Mouse (Mus musculus) neural tube, embryonic 11.5 days (tissue): ENCODE results near the gene Hoxd1. TPM values are rescaled to one million over a fixed set of nuclear protein-coding genes. Genes with fewer than 3 reads are reported as not detected.

Experiments used
- ATAC-seq: fragments of 200-750 bp; cut with Nextera tagmentation; 2 replicates; pipeline ENCODE4 v1.8.0; 2017; ENCODE audit warnings: moderate number of reproducible peaks, mild to moderate bottlenecking, moderate TSS enrichment, moderate library complexity; ENCODE audit not compliant: insufficient read depth, low FRiP score, low TSS enrichment
- DNase-seq: peaks from one replicate; pipeline ENCODE4 v3.0.0-alpha.2; 2015; ENCODE audit warnings: low spot score
- H3K27ac ChIP-seq: fragments of 300-500 bp; sonication (generic); 2 replicates; pipeline ENCODE4 v1.5.1; 2014; ENCODE audit warnings: low read depth, mild to moderate bottlenecking, low read length
- H3K27me3 ChIP-seq: fragments of 300-500 bp; sonication (generic); 2 replicates; pipeline ENCODE4 v1.6.1; 2014; ENCODE audit warnings: mild to moderate bottlenecking, low read length, mixed read lengths; ENCODE audit not compliant: control insufficient read depth, insufficient read depth
- H3K36me3 ChIP-seq: fragments of 300-500 bp; sonication (generic); 2 replicates; pipeline ENCODE4 v1.6.1; 2014; ENCODE audit warnings: mild to moderate bottlenecking, low read length, moderate library complexity, mixed read lengths; ENCODE audit not compliant: control insufficient read depth, insufficient read depth
- H3K4me1 ChIP-seq: fragments of 300-500 bp; sonication (generic); 2 replicates; pipeline ENCODE4 v1.6.1; 2014; ENCODE audit warnings: low read length, mixed read lengths; ENCODE audit not compliant: control insufficient read depth, insufficient read depth
- H3K4me2 ChIP-seq: fragments of 300-500 bp; sonication (generic); 2 replicates; pipeline ENCODE4 v1.6.1; 2014; ENCODE audit warnings: low read depth, mild to moderate bottlenecking, moderate library complexity
- H3K4me3 ChIP-seq: fragments of 300-500 bp; sonication (generic); 2 replicates; pipeline ENCODE4 v1.5.1; 2014; ENCODE audit warnings: low read depth, low read length
- H3K9ac ChIP-seq: fragments of 300-500 bp; sonication (generic); 2 replicates; pipeline ENCODE4 v1.6.1; 2014; ENCODE audit warnings: mild to moderate bottlenecking, low read length
- H3K9me3 ChIP-seq: fragments of 300-500 bp; sonication (generic); 2 replicates; pipeline ENCODE4 v1.6.1; 2016; ENCODE audit warnings: low read length; ENCODE audit not compliant: control insufficient read depth
- WGBS: fragments of 180-500 bp; shearing (Covaris S2); extraction: QIAGEN DNeasy Blood & Tissue Kit; methylation state at CpG from one replicate; pipeline ENCODE4 v1.1.7; 2014; 5-methylcytosine and 5-hydroxymethylcytosine counted together
- polyA plus RNA-seq: library from polyadenylated mRNA; unstranded; fragments of >200 nt; fragmentation: Nextera tagmentation; extraction: Ambion mirVana; gene quantifications from 2 replicates; pipeline ENCODE4 v1.2.1, GENCODE M21; 2014

Hoxd1 gene
- polyA plus RNA-seq, 1 experiment from 2014 or later, result 9.8 TPM

GRCm38 (mm10) chr2:74750731-74751250, 12.0 kb upstream of the Hoxd1 start:
- no peak for DNase-seq
- Histone ChIP-seq H3K27ac (peak overlapping the region; percentile 93), H3K9me3 (no peaks in the 10 kb centered on the region), H3K9ac (peak overlapping the region; percentile 78), H3K4me2 (peak overlapping the region; percentile 81), H3K36me3 (no peaks in the 10 kb centered on the region), H3K4me3 (peak overlapping the region; percentile 63; the same call in 1 of the 2 replicates), H3K4me1 (peaks cover 59% of the 10 kb centered on the region), H3K27me3 (no peaks in the 10 kb centered on the region)
- no peak for ATAC-seq
- WGBS, result 41% methylated on average over 5 of the region's 5 CpGs

- H3K4me1 ChIP-seq, result peaks cover 48% of the 10 kb centered on the region
- DNase-seq, result no peak
- no peak for ATAC-seq
- H3K4me3 ChIP-seq, result no peak overlapping the region
- no peaks in the 10 kb centered on the region for H3K36me3 ChIP-seq
- no peaks in the 10 kb centered on the region for H3K27me3 ChIP-seq
- H3K4me2 ChIP-seq, result peak overlapping the region; percentile 51
- H3K27ac ChIP-seq, result peak overlapping the region; percentile 97
- 78% methylated on average over 1 of the region's 1 CpGs for whole genome bisulfite sequencing
- peak overlapping the region; percentile 82 for H3K9ac ChIP-seq
- no peaks in the 10 kb centered on the region for H3K9me3 ChIP-seq
Measured at GRCm38 (mm10) chr2:74751861-74752260, 10.9 kb upstream of the Hoxd1 start.

- peak overlapping the region; percentile 97 for H3K27ac ChIP-seq
- DNase-seq, result peak; percentile 83
Measured at GRCm38 (mm10) chr2:74752431-74753174, 10.2 kb upstream of the Hoxd1 start.

GRCm38 (mm10) chr2:74753175-74753523, 9.6 kb upstream of the Hoxd1 start:
- no peaks in the 10 kb centered on the region for H3K9me3 ChIP-seq
- H3K27ac ChIP-seq, result peak overlapping the region; percentile 97
- 0% methylated on average over 22 of the region's 25 CpGs for WGBS
- no peaks in the 10 kb centered on the region for H3K36me3 ChIP-seq
- peak overlapping the region; percentile 82 for H3K9ac ChIP-seq
- DNase-seq, result no peak
- no peaks in the 10 kb centered on the region for H3K27me3 ChIP-seq
- peak overlapping the region; percentile 34 for H3K4me3 ChIP-seq
- peak overlapping the region; percentile 51 for H3K4me2 ChIP-seq
- peaks cover 41% of the 10 kb centered on the region for H3K4me1 ChIP-seq
- ATAC-seq, result peak; percentile 50; the same call in 1 of the 2 replicates

More at GRCm38 (mm10) chr2:74752431-74753174, 10.2 kb upstream of the Hoxd1 start:
- H3K4me1 ChIP-seq, result peaks cover 41% of the 10 kb centered on the region
- WGBS, result under 1% methylated on average over 45 of the region's 45 CpGs
- H3K4me3 ChIP-seq, result peak overlapping the region; percentile 34
- no peaks in the 10 kb centered on the region for H3K27me3 ChIP-seq
- H3K9ac ChIP-seq, result peak overlapping the region; percentile 82
- peak; percentile 45 for ATAC-seq
- peak overlapping the region; percentile 51 for H3K4me2 ChIP-seq
- no peaks in the 10 kb centered on the region for H3K9me3 ChIP-seq
- no peaks in the 10 kb centered on the region for H3K36me3 ChIP-seq

- no peak for ATAC-seq
- H3K27me3 ChIP-seq, result no peaks in the 10 kb centered on the region
Measured at GRCm38 (mm10) chr2:74753711-74754110, 9.1 kb upstream of the Hoxd1 start.

GRCm38 (mm10) chr2:74760146-74760545, 2.6 kb upstream of the Hoxd1 start:
- H3K4me1 ChIP-seq, result peaks cover 10% of the 10 kb centered on the region
- WGBS, result 0% methylated on average over 1 of the region's 1 CpGs
- no peak overlapping the region for H3K9ac ChIP-seq
- H3K4me3 ChIP-seq, result no peak overlapping the region
- ATAC-seq (no peak), DNase-seq (no peak)
- H3K36me3 ChIP-seq, result no peaks in the 10 kb centered on the region
- no peaks in the 10 kb centered on the region for H3K9me3 ChIP-seq
- no peak overlapping the region for H3K27ac ChIP-seq
- peaks cover 5% of the 10 kb centered on the region for H3K27me3 ChIP-seq
- no peak overlapping the region for H3K4me2 ChIP-seq

More at GRCm38 (mm10) chr2:74753711-74754110, 9.1 kb upstream of the Hoxd1 start:
- Histone ChIP-seq H3K27ac (no peak overlapping the region), H3K4me2 (peak overlapping the region; percentile 51), H3K9ac (no peak overlapping the region; the same call in 1 of the 2 replicates), H3K4me3 (no peak overlapping the region), H3K9me3 (no peaks in the 10 kb centered on the region), H3K36me3 (no peaks in the 10 kb centered on the region), H3K4me1 (peaks cover 38% of the 10 kb centered on the region)
- no peak for DNase-seq
- 22% methylated on average over 5 of the region's 5 CpGs for WGBS

GRCm38 (mm10) chr2:74761941-74762340, 839 bp upstream of the Hoxd1 start:
- H3K4me3 ChIP-seq, result peak overlapping the region; percentile 49
- WGBS, result 7% methylated on average over 13 of the region's 13 CpGs
- no peak overlapping the region for H3K27ac ChIP-seq
- no peaks in the 10 kb centered on the region for H3K9me3 ChIP-seq
- DNase-seq (no peak), ATAC-seq (no peak)
- H3K4me1 ChIP-seq, result peaks cover 10% of the 10 kb centered on the region
- H3K27me3 ChIP-seq, result peaks cover 5% of the 10 kb centered on the region
- H3K4me2 ChIP-seq, result peak overlapping the region; percentile 85
- no peak overlapping the region for H3K9ac ChIP-seq
- no peaks in the 10 kb centered on the region for H3K36me3 ChIP-seq

- DNase-seq, result no peak
- Histone ChIP-seq H3K9me3 (no peaks in the 10 kb centered on the region), H3K4me3 (peak overlapping the region; percentile 49), H3K4me1 (peaks cover 10% of the 10 kb centered on the region), H3K9ac (peak overlapping the region; percentile 53), H3K27me3 (peaks cover 5% of the 10 kb centered on the region), H3K4me2 (peak overlapping the region; percentile 85), H3K36me3 (no peaks in the 10 kb centered on the region), H3K27ac (no peak overlapping the region)
- 2% methylated on average over 42 of the region's 53 CpGs for WGBS
- peak; percentile 6; the same call in 1 of the 2 replicates for ATAC-seq
Measured at GRCm38 (mm10) chr2:74763245-74763735, 510 bp downstream of the Hoxd1 start.
